Comparison of ENCODE assay signal across 9 mouse cellular contexts in the genomic region with DNA sequence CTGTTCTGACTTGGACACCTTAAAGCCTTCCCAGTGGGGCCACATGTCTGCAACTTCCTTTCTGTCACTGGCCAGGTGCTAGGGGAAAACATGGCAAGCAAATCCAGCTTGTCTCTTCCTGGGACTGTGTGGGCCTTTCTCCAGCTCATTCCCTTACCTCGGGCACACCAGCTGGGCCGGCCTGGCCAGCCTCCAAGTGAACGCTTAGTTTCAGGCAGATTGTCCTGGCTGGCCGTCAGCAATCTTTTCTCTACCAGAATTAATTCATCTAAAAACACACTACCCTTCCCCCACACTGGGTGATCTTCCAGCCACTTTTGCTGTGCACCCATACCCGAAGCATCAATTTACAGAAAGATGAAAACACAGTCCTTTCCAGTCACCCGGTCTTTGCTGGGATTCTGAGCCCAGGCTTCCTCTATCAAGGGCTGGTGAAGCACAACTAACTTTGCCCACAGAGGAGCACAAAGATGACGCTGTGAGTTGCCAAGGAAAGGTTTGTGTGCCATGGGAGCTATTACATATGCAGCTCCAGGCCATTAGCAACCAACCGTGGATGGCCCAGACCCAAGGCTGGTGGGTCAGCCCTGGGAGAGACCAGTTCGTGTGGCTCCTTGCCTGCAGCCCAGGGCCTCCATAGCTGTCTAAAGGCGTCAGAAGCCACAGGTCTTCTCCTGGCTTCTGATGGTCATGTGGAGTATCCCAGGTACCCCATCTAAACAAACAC.
DNase-seq lines count a peak whose midpoint lies in the region; ATAC-seq lines count a peak whose summit lies in the region.
"Had no signal": no experiment of that assay in that cellular context is flagged by ENCODE, and none has a peak within 500 bp of the region (broad histone marks: within the 10 kb centered on the region; RNA-seq: fewer than 3 reads in every experiment).

No protein-coding gene starts in this region.

- H3K9me3 ChIP-seq in heart, embryonic 12.5 days (replicated peaks): no peaks in the 10 kb centered on the region
- no peaks in the 10 kb centered on the region for H3K9me3 ChIP-seq in neural tube, embryonic 14.5 days (ENCODE audit: control insufficient read depth, low read length)
- H3K9me3 ChIP-seq: liver, embryonic 13.5 days had no signal

- intact Hi-C loops in heart, postnatal 14 days (cut with DNase I): no loop called here

- H3K27ac ChIP-seq in heart, embryonic 12.5 days (ENCODE audit: poor library complexity, severe bottlenecking): no peak overlapping the region
- H3K27ac ChIP-seq in neural tube, embryonic 14.5 days (ENCODE audit: low read depth, low read length): peak overlapping the region; percentile 49; the same call in 1 of the 2 replicates
- H3K27ac ChIP-seq: liver, embryonic 13.5 days had no signal

- DNase-seq in heart, adult 18-20 months: peak; percentile 36 to 53
- peak; percentile 15 for DNase-seq in NIH3T3 (ENCODE audit: low read depth)
- DNase-seq in cerebellum, postnatal 4 days (ENCODE audit: low spot score in 2 of 2): peak; percentile 38 to 91
- DNase-seq in heart, postnatal 14 days: peak; percentile 66 to 76
- peak; percentile 84 to 86 for DNase-seq in layer of hippocampus, postnatal 36 days
- DNase-seq: liver, embryonic 13.5 days had no signal

- WGBS in heart, embryonic 12.5 days: 64% methylated on average over 10 of the region's 10 CpGs
- 39% methylated on average over 10 of the region's 10 CpGs for WGBS in neural tube, embryonic 14.5 days

- H3K4me3 ChIP-seq in heart, embryonic 12.5 days: no peak overlapping the region
- no peak overlapping the region for H3K4me3 ChIP-seq in neural tube, embryonic 14.5 days (ENCODE audit: low read depth, low read length)
- H3K4me3 ChIP-seq: liver, embryonic 13.5 days had no signal

- H3K9ac ChIP-seq in heart, embryonic 12.5 days: no peak overlapping the region
- no peak overlapping the region for H3K9ac ChIP-seq in neural tube, embryonic 14.5 days (replicated peaks; ENCODE audit: low read depth, low read length)
- H3K9ac ChIP-seq: liver, embryonic 13.5 days had no signal

- H3K36me3 ChIP-seq in heart, embryonic 12.5 days: no peaks in the 10 kb centered on the region
- H3K36me3 ChIP-seq in neural tube, embryonic 14.5 days (ENCODE audit: control insufficient read depth, insufficient read depth, low read length): no peaks in the 10 kb centered on the region
- H3K36me3 ChIP-seq: liver, embryonic 13.5 days had no signal

- H3K27me3 ChIP-seq in heart, embryonic 12.5 days (replicated peaks): 0 out of 2 replicates have a peak, but pooled peaks cover 10% of the 10 kb centered on the region
- no peaks in the 10 kb centered on the region for H3K27me3 ChIP-seq in neural tube, embryonic 14.5 days (ENCODE audit: control insufficient read depth, insufficient read depth, low read length)
- H3K27me3 ChIP-seq: liver, embryonic 13.5 days had no signal

- peaks cover 20% of the 10 kb centered on the region for H3K4me1 ChIP-seq in heart, embryonic 12.5 days (replicated peaks)
- peaks cover 11% of the 10 kb centered on the region for H3K4me1 ChIP-seq in neural tube, embryonic 14.5 days (ENCODE audit: control insufficient read depth, insufficient read depth, low read length)

- ATAC-seq in heart, embryonic 12.5 days (ENCODE audit: insufficient number of reproducible peaks, low FRiP score): no peak
- peak; percentile 84; the same call in 1 of the 2 replicates for ATAC-seq in neural tube, embryonic 14.5 days (ENCODE audit: low read depth)
- no peak for ATAC-seq in megakaryocyte, adult 5-6 weeks (ENCODE audit: poor library complexity, severe bottlenecking)

- no peak overlapping the region for H3K4me2 ChIP-seq in heart, embryonic 12.5 days
- H3K4me2 ChIP-seq in neural tube, embryonic 14.5 days (ENCODE audit: low read depth, low read length): no peak overlapping the region
- H3K4me2 ChIP-seq: liver, embryonic 13.5 days had no signal

Comparison
In these comparisons a context has a peak if more than half of its experiments do, and no peak if none do; other contexts are left out.
1. DNase-seq: peak in every context shown above with its lines; median percentile 85 in layer of hippocampus, postnatal 36 days; 71 in heart, postnatal 14 days; 64 in cerebellum, postnatal 4 days; 44 in heart, adult 18-20 months; 15 in NIH3T3.